Mouse (Mus musculus) CD4-positive helper T cell, adult 2 months (primary cell): ENCODE measurements around the gene Rere.

Source experiments
- DNase-seq: peaks from one replicate; pipeline ENCODE4 v3.0.0-alpha.2; 2012; ENCODE audit warnings: low read depth, missing footprints, low spot score

The Rere gene

DNA sequence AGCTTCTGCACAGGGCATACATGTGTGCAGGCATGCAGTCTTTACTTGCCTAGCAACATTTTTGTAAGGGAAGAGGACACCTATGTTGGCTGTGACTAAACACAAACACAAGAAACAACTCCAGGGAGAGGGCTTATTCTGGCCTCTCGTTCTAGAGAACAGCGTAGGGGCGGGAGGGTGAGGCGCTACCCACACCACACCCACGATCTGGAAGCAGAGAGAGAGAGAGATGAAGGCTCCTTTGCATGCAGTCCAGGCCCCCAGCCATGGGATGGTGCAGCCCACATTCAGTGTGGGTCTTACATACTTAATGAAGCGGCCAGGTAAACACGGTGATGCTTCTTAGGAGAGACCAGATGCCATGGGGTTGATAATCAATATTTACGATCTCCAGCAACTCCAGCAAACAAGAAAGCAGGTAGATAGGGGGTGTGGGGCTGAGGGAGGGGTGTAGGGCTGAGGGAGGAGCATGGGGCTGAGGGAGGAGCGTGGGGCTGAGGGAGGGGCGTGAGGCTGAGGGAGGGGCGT lies 371.7 kb downstream of the Rere start:
- DNase-seq: no peak

DNA sequence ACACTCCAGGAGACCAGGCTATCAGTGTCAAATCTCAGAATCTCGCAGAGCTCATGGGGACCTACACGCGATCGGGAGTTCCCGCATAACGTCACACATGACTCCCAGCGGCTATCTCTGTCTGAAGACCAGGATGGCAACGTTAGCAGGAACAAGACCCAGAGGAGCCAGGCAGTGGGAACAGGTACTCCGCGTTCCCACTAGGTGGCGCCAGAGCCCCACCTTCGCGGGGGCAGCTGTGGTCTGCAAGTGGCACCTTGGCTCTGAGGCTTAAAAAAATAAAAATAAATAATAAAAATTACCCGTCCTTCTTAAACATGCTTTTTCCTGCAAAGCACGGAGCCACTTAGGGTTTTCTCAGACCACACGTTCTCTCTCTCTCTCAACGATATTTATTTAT lies 374.5 kb downstream of the Rere start:
- peak; percentile 81 for DNase-seq

GRCm38 (mm10) chr4:150656504-150656903 lies 375.1 kb downstream of the Rere start:
- peak; percentile 14 for DNase-seq

- DNase-seq: peak; percentile 36
Measured at GRCm38 (mm10) chr4:150659926-150660610, 378.6 kb downstream of the Rere start.

DNA sequence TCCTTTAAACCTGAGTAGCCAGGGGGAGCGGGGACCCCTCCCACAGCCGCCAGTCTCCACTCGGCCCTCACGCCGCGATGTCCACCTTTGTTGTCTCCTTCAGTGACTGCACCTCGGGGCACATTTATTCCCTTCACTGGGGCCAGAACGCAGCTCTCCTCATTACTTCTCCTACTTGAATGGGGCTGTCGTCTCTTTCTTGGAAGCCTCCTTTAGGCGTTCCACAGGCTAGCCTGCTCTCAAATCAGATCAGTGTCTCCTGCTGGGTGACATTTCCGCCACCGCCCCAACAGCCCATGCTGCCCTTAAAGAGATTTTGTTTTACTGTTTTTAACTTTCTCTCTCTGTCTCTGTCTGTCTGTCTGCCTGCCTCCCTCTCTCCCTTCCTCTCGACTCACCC lies 380.4 kb downstream of the Rere start:
- DNase-seq: no peak

DNA sequence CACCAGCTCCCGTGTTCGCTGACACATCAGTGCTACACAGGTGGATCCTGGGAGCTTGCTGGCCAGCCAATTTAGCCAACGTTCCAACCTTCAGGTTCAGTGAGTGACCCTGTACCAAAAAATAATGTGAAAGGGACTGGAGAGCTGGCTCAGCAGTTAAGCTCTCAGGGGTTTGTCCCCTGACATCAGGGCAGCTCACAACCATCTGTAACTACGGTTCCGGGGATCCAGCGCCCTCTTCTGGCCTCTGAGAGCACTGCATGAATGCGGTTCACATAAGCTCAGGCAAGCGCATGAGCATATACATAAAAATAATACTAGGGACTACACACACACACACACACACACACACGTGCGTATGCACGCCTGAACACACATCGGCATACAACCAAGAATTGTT lies 381.7 kb downstream of the Rere start:
- DNase-seq: peak; percentile 29

DNA sequence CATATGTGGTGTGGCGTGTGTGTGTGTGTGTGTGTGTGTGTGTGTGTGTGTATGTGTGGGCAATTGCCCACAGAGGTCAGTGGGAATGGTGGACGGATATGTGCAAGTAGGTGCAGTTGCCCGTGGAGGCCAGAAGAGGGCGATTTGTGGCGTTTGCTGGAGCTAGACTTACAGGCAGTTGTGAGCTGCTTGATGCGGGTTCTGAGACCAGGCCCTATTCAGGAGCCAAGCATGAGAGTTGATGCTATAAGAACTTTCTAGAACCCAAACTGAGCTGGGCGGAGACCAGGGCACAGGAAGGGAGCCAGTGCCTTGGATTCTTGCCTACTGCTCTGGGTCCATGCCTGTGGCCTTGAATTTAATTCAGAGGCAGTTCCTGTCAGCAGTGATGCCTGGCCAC lies 383.3 kb downstream of the Rere start:
- DNase-seq: no peak

DNA sequence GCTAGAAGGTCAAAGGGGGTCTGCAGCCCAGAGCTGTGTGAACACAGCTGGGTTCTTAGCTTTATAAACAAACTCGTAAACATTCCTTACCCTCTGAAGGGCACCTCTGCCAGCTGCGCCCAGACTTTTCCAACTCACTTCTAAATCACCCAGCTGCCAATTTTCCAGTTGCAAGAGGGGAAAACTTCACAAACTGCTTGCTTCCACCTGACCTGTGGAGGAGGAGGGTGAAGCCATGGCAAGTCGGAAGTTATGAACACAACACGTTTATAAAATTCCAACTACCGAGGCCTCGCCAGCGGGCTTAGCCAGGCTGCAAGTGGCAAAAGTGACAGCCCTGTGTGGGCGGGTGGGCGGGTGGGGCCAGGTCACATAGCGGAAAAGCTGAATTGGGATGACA lies 384.4 kb downstream of the Rere start:
- no peak for DNase-seq
